Mouse (Mus musculus): ENCODE results near the gene Cpsf6. TPM values are rescaled to one million over a fixed set of nuclear protein-coding genes. Genes with fewer than 3 reads are reported as not detected.
"Not testable (repeated sequence)": the region's sequence is repeated elsewhere in the genome, so short reads cannot be mapped to it uniquely, and the experiment has no call there.

Cpsf6 gene
- total RNA-seq, 1 experiment from 2014 or later, result 76.0 TPM

DNA sequence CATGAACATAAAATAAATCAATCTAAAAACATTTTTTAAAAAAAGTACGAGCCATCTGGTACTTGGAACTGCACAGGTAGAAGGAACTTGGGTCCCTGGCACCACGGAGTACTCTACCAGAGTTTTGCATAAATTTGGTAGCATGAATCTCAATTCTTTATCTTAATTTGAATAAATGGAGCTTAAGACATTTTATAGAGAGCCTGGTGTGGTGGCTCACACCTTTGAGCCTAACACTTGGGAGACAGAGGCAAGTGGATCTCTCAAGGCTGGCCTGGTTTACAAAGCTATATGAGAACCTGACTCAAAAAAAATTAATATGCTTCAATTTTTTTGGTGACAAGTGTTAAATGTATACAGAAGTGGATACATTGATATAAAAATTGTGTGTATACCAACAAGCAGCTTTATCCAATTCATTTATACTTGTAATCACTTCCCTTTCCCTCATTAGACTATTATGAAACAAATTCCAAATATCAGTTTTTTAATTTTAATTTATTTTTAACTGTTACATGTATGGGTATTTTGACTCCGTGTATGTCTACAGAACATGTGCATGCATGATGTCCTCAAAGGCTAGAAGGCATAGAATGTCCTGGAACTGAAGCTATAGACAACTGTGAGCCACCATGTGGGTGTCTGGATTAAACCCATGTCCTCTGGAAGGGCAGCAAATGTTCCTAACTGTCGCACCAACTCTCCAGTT, 20.6 kb upstream of the Cpsf6 start:
- DNase-seq, result no peak

DNA sequence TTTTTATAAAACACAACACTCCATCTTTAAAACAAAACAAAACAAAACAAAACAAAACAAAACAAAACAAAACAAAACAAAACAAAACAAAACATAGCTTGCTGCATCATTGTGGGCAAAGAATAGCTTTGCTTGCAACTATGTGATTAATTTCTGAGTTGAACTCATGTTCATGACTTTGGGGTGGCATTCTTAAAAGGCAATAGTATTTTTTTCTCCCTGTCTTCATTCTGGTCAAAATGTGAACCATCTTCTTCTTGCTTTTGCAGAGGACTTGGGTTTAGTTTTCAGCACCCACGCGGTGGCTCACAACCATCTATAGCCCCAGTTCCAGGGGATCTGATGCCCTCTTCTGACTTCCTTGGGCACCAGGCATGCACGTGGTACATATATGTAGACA, 20.0 kb upstream of the Cpsf6 start:
- DNase-seq, result no peak

DNA sequence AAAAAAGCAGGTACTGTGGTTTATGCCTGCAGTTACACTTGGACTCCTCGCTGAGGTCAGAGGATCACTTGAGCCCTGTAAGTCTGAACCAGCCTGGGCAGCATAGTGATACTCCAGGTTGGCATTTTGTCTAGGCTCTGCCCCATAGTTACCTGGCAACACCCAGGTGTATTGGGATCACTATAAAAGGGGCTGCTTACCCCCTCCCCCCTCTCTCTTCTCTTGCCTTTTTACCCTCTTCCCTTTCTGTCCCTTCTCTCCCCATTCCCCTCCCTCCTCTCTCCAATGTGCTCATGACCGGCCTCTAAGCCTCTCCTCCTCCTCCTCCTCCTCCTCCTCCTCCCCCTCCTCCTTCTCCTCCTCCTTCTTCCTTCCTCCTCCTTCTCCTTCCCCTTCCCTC, 19.4 kb upstream of the Cpsf6 start:
- no peak for DNase-seq

GRCm38 (mm10) chr10:117398044-117398780, 18.4 kb upstream of the Cpsf6 start:
- DNase-seq, result no peak

DNA sequence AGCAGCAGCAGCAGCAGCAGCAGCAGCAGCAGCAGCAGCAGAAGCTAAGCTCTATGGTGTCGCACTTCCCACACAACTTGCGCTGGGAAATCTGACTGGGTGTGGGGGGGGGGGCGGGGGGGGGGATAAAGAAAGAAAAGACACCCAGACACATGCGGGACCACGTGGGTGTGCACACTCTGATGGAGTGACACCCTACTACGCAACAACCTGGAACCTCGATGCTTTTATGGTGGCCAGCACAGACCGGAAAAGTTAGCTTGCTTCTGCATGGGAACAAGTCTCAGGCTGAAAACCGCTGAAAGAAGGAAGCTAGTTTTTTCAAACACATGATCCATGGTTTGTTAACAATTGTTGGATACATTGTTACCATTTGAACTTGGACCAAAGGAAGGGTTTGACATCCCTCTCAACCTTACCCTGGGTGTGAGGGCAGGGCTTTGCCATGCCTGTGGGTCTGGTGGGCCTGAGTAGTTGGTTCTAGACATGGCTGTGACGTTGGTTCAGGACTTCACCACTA, 17.4 kb upstream of the Cpsf6 start:
- DNase-seq, result no peak

- DNase-seq, result no peak
Observed at GRCm38 (mm10) chr10:117396386-117397048, 16.7 kb upstream of the Cpsf6 start.

GRCm38 (mm10) chr10:117395801-117396200, 16.0 kb upstream of the Cpsf6 start:
- DNase-seq, result no peak

DNA sequence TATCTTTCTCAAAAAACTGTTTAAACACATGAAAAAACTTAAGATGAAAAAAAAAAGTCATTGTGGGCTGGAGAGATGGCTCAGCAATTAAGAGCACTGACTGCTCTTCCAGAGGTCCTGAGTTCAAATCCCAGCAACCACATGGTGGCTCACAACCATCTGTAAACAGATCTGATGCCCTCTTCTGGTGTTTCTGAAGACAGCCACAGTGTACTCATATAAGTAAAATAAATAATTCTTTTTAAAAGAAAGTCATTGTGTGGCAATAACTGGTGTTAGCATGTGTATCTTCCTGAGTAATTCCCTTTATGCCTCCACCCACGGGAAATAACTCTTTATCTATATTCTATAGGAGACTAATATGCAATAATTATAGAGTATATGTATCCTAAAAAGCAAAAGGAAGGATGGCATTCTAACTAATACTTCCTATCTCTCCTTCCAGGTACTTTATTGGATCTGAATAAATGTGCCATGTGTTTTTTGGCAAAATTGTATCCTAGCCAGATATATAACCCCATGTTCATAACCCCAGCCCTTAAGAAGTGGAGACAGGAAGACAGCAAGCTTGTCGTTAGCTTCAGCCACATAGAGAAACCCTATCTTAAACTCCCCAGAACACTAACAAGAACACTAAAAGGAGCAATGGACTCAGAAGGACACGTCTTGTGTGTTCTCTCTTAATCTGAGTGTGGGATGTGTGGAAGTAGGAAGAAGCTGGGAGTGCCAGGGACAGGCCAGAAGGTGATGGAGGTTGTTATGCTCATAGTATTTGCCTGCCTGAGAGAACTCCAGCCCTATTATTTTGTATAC, 15.1 kb upstream of the Cpsf6 start:
- DNase-seq, result no peak

GRCm38 (mm10) chr10:117393891-117394395, 14.1 kb upstream of the Cpsf6 start:
- DNase-seq, result no peak

- peak; percentile 42 for DNase-seq
Observed at GRCm38 (mm10) chr10:117393196-117393890, 13.5 kb upstream of the Cpsf6 start.

GRCm38 (mm10) chr10:117392832-117393195, 13.0 kb upstream of the Cpsf6 start:
- no peak for DNase-seq

DNA sequence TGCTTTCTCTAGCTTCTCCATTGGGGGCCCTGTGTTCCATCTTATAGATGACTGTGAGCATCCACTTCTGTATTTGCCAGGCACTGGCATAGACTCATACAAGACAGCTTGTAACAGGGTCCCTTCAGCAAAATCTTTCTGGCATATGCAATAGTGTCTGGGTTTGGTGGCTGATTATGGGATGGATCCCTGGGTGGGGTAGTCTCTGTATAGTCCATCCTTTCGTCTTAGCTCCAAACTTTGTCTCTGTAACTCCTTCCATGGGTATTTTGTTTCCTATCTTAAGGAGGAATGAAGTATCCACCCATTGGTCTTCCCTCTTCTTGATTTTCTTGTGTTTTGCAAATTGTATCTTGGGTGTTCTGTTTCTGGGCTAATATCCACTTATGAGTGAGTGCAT, 12.6 kb upstream of the Cpsf6 start:
- DNase-seq, result not testable (repeated sequence)

DNA sequence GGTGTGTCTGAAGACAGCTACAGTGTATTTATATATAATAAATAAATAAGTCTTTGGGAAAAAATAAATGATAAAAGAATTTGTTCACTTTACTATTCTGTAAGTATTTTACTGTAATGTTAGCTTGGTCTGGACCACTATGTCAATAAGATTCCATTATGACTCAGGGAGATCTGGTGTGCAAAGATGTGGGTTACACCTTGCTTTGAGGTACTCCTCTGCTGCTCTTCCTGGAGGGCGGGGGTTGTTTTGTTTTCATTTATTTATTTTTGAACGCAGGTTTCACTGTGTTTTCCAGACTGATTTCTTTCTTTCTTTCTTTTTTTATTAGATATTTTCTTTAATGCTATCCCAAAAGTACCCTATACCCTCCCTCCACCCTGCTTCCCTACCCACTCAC, 12.0 kb upstream of the Cpsf6 start:
- no peak for DNase-seq

DNA sequence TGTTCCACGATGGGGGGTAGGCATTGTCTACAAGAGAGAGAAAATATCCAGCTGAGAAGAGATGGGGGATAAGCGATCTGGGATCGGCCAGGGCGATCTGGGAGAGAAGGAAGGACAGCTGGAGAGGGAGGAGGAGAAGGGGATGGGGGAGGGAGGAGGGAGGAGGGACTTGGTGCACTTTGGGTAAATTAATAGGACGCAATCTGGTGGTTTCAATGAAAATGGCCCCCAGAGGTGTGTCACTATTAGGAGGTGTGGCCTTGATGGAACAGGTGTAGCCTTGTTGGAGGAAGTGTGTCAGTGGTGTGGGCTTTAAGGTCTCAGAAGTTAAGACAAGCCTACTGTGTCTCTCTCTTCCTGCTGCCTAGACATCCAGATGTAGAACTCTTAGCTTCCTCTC, 11.2 kb upstream of the Cpsf6 start:
- no peak for DNase-seq

DNA sequence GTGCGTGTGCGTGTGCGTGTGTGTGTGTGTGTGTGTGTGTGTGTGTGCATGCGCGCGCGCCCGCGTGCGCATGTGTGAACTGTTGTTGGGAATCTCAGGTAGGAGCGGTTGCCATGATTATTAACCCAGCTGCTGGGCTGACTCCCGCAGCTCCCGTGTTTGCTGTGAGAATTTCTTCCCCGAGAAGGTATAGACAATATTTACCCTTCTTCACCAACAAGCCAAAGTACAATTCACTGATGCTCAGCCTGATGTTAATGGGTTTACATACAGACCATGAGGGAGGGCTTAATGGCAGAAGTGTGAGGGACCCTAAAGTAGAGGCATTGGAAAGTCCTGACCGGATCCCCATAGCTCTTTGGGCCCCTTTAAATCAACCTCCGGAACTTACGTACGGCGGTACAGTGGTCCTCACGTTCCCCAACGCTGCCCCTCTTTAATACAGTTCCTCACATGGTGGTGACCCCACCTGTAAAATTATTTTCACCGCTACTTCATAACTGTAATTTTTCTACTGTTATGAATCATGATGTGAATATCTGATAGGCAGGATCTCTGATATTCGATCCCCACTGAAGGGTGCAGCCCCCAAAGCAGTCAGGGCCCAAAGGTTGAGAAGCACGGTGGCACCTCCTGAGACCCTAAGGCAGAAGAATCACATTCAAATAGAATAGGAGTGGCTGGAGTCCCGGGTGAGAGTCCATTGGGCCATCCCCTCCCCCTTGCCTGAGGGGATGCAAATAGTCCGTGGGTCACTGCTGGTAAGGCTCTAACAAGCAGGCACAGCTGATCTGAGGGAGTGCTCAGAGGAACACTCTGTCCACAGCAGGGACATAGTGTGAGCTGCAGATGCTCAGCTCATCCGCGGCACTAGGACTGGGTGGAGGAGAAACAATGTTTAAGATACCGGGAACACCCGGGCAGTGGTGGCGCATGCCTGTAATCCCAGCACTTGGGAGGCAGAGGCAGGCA, 10.4 kb upstream of the Cpsf6 start:
- no peak for DNase-seq

DNA sequence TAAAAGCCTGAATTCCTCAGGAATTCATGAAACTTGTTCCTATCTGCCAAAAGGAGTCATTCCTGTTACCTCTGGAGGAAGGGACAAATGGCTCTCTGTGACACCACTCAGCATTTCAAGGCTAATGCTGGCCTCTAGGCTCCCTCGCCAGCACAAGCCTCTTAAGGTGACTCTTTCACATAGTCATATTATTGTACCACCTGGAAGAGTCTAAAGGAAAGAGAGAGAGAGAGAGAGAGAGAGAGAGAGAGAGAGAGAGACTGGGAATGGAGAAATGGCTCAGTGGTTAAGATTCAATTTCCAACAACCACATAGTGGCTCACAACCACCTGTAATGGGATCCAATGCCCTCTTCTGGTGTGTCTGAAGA, 9.5 kb upstream of the Cpsf6 start:
- DNase-seq, result no peak

DNA sequence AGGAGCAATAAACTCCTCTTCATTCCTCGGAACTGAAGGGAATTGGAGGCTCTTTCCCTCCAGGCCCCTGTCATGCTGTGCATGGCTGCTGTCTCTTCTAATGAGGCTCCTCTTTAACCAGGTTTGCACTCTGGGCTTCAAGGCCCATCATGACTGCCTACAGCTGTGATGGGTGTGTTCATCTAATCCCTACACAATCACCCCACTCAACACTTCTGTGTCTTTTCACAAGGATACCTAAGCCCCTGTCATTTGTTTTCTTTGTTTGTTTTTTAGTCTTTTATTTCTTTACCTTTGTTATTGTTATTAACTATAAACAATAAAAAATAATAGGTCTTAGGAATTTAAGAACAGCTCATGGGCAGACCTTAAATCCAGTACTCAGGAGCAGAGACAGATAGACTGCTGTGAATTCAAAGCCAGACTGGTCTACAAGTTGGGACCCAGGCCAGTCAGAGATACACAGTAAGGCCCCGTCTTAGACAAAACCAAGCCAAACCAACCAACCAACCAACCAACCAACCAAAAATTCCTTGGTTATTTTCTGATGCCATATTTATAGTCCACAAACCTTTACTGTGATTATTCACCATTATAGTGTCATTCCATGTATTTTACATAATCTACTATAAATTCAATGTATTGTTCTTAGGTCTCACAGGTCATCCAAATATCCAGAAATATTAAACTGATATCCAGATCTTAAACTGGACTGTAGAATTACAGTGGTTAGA, 9.0 kb upstream of the Cpsf6 start:
- no peak for DNase-seq

DNA sequence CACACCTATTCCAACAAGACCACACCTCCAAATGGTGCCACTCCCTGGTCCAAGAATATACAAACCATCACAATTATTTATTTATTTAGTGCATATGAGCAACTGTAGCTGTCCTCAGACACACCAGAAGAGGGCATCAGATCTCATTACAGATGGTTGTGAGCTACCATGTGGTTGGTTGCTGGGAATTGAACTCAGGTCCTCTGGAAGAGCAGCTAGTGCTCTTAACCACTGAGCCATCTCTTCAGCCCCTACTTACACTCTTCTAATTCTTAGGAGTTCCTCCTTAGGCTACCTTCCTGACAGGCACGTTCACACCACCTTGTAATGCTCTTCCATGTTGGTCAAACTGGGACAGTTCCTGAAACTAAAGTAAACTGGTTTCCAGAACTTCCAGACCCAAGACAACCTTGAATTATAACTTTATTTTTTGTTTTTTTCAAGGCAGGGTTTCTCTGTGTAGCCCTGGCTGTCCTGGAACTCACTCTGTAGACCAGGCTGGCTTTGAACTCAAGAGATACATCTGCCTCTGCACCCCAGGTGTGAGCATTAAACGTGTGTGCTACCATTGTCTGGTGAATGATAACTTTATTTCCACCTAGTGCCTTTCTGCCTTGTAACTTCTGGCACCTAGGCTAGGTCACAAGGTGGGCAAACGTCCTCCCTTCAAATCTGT, 8.3 kb upstream of the Cpsf6 start:
- DNase-seq, result not testable (repeated sequence)

GRCm38 (mm10) chr10:117386981-117387380, 7.2 kb upstream of the Cpsf6 start:
- DNase-seq, result no peak
